Mouse (Mus musculus) MEL (cell line): ENCODE measurements around the gene Pde8b. TPM values are rescaled to one million over a fixed set of nuclear protein-coding genes. Genes with fewer than 3 reads are reported as not detected.

ENCODE experiments used
- DNase-seq: peaks from one replicate; pipeline ENCODE4 v3.0.0; 2011; ENCODE audit warnings: low read depth, low spot score
- H3K27ac ChIP-seq: 2 replicates; pipeline ENCODE4 v1.5.1; 2012; ENCODE audit warnings: low read depth, mild to moderate bottlenecking, control low read depth, low read length, moderate library complexity; ENCODE audit not compliant: control insufficient read depth
- H3K27me3 ChIP-seq, 2 experiments: fragments of 150-350 bp in 1 of 2; sonication (generic) in 1 of 2; 2 replicates each; pipeline ENCODE4 v1.6.1; 2012; ENCODE audit warnings: low read length in 2 of 2, mild to moderate bottlenecking in 2 of 2, improper control_type of control experiment in 1 of 2, moderate library complexity in 1 of 2; ENCODE audit not compliant: insufficient read depth in 2 of 2, control insufficient read depth in 1 of 2
- H3K36me3 ChIP-seq, 2 experiments: 2 replicates each; pipeline ENCODE4 v1.6.1; 2012 to 2014; ENCODE audit warnings: low read length in 2 of 2, improper control_type of control experiment in 1 of 2, inconsistent platforms in 1 of 2, mild to moderate bottlenecking in 1 of 2; ENCODE audit not compliant: insufficient read depth in 2 of 2, control insufficient read depth in 1 of 2
- H3K4me1 ChIP-seq, 2 experiments: fragments of 150-350 bp in 1 of 2; sonication (generic) in 1 of 2; 2 replicates each; pipeline ENCODE4 v1.6.1; 2012; ENCODE audit warnings: low read length in 2 of 2, improper control_type of control experiment in 1 of 2, mild to moderate bottlenecking in 1 of 2; ENCODE audit not compliant: insufficient read depth in 2 of 2, control insufficient read depth in 1 of 2
- H3K4me3 ChIP-seq, 2 experiments: fragments of 150-350 bp in 1 of 2; sonication (generic) in 1 of 2; 2 replicates each; pipeline ENCODE4 v1.5.1; 2012; ENCODE audit warnings: low read depth in 2 of 2, low read length in 2 of 2, mild to moderate bottlenecking in 2 of 2, moderate library complexity in 2 of 2, control low read depth in 1 of 2, improper control_type of control experiment in 1 of 2; ENCODE audit not compliant: control insufficient read depth in 1 of 2, insufficient read depth in 1 of 2
- H3K79me2 ChIP-seq: 2 replicates; pipeline ENCODE4 v1.6.1; 2012; ENCODE audit warnings: mild to moderate bottlenecking, low read length, moderate library complexity; ENCODE audit not compliant: control insufficient read depth, poor library complexity, insufficient read depth
- H3K9ac ChIP-seq: 2 replicates; pipeline ENCODE4 v1.6.1; 2012; ENCODE audit warnings: low read depth, mild to moderate bottlenecking, control low read depth, low read length, moderate library complexity; ENCODE audit not compliant: control insufficient read depth, poor library complexity, severe bottlenecking
- H3K9me3 ChIP-seq: fragments of 150-350 bp; sonication (generic); replicated peaks from 2 replicates; pipeline ENCODE4 v1.6.1; 2012; ENCODE audit warnings: mild to moderate bottlenecking, low read length, improper control_type of control experiment, moderate library complexity; ENCODE audit not compliant: insufficient read depth
- CHD1 ChIP-seq: IDR thresholded peaks from 2 replicates; pipeline ENCODE4 v1.6.1; 2012; ENCODE audit warnings: low read depth, mild to moderate bottlenecking, inconsistent platforms, low read length, improper control_type of control experiment
- CHD2 ChIP-seq: IDR thresholded peaks from 2 replicates; pipeline ENCODE4 v1.6.1; 2011; ENCODE audit warnings: low read length, improper control_type of control experiment
- CTCF ChIP-seq, 3 experiments: IDR thresholded peaks in 2 of 3; conservative IDR thresholded peaks in 1 of 3; 2 replicates each; pipeline ENCODE4 v1.5.1; 2011 to 2012; ENCODE audit warnings: low read length in 3 of 3, low read depth in 2 of 3, mild to moderate bottlenecking in 2 of 3, improper control_type of control experiment in 1 of 3, inconsistent platforms in 1 of 3, mixed read lengths in 1 of 3, moderate library complexity in 1 of 3; ENCODE audit not compliant: control insufficient read depth in 1 of 3, insufficient read depth in 1 of 3, poor library complexity in 1 of 3, severe bottlenecking in 1 of 3
- E2F4 ChIP-seq: IDR thresholded peaks from 2 replicates; pipeline ENCODE4 v1.6.1; 2011; ENCODE audit warnings: low read depth, low read length, improper control_type of control experiment, borderline replicate concordance
- ELF1 ChIP-seq: IDR thresholded peaks from 2 replicates; pipeline ENCODE4 v1.6.1; 2014; ENCODE audit warnings: low read depth, mild to moderate bottlenecking, inconsistent platforms, low read length, improper control_type of control experiment, moderate library complexity
- EP300 ChIP-seq, 2 experiments: IDR thresholded peaks; 2 replicates each; pipeline ENCODE4 v1.6.1; 2011; ENCODE audit warnings: improper control_type of control experiment in 2 of 2, low read length in 2 of 2, low read depth in 1 of 2, mild to moderate bottlenecking in 1 of 2
- ETS1 ChIP-seq: IDR thresholded peaks from 2 replicates; pipeline ENCODE4 v1.6.1; 2012; ENCODE audit warnings: low read depth, mild to moderate bottlenecking, inconsistent platforms, low read length, improper control_type of control experiment, moderate library complexity
- GABPA ChIP-seq: IDR thresholded peaks from 2 replicates; pipeline ENCODE4 v1.6.1; 2012; ENCODE audit warnings: low read depth, mild to moderate bottlenecking, inconsistent platforms, low read length, improper control_type of control experiment, moderate library complexity
- GATA1 ChIP-seq: IDR thresholded peaks from 2 replicates; pipeline ENCODE4 v1.6.1; 2011; ENCODE audit warnings: low read depth, low read length, improper control_type of control experiment
- HCFC1 ChIP-seq: IDR thresholded peaks from 2 replicates; pipeline ENCODE4 v1.6.1; 2012; ENCODE audit warnings: low read depth, mild to moderate bottlenecking, inconsistent platforms, low read length, improper control_type of control experiment, moderate library complexity
- KAT2A ChIP-seq: conservative IDR thresholded peaks from 2 replicates; pipeline ENCODE4 v1.6.1; 2012; ENCODE audit warnings: low read depth, low read length, improper control_type of control experiment, inconsistent platforms
- MAFK ChIP-seq: IDR thresholded peaks from 2 replicates; pipeline ENCODE4 v1.6.1; 2011; ENCODE audit warnings: low read depth, mild to moderate bottlenecking, low read length, improper control_type of control experiment, borderline replicate concordance
- MAX ChIP-seq: IDR thresholded peaks from 2 replicates; pipeline ENCODE4 v1.6.1; 2011; ENCODE audit warnings: low read length, improper control_type of control experiment
- MAZ ChIP-seq: IDR thresholded peaks from 2 replicates; pipeline ENCODE4 v1.6.1; 2012; ENCODE audit warnings: low read depth, mild to moderate bottlenecking, inconsistent platforms, low read length, improper control_type of control experiment
- MEF2A ChIP-seq: IDR thresholded peaks from 2 replicates; pipeline ENCODE4 v1.6.1; 2014; ENCODE audit warnings: low read depth, mild to moderate bottlenecking, inconsistent platforms, low read length, improper control_type of control experiment; ENCODE audit not compliant: poor library complexity, insufficient replicate concordance, severe bottlenecking; ENCODE audit errors: extremely low read depth
- MXI1 ChIP-seq: IDR thresholded peaks from 2 replicates; pipeline ENCODE4 v1.6.1; 2011; ENCODE audit warnings: mild to moderate bottlenecking, low read depth, low read length, improper control_type of control experiment
- MYB ChIP-seq: IDR thresholded peaks from 2 replicates; pipeline ENCODE4 v1.6.1; 2011; ENCODE audit warnings: mild to moderate bottlenecking, low read depth, low read length, improper control_type of control experiment
- NELFE ChIP-seq: IDR thresholded peaks from 2 replicates; pipeline ENCODE4 v1.6.1; 2011; ENCODE audit warnings: low read depth, low read length, improper control_type of control experiment
- NRF1 ChIP-seq: IDR thresholded peaks from 2 replicates; pipeline ENCODE4 v1.6.1; 2014; ENCODE audit warnings: low read depth, mild to moderate bottlenecking, inconsistent platforms, low read length, improper control_type of control experiment, moderate library complexity; ENCODE audit not compliant: poor library complexity, insufficient read depth, severe bottlenecking
- POLR2A ChIP-seq, 2 experiments: IDR thresholded peaks; 2 replicates each; pipeline ENCODE4 v1.6.1; 2011 to 2012; ENCODE audit warnings: low read length in 2 of 2, mild to moderate bottlenecking in 2 of 2, control low read depth in 1 of 2, improper control_type of control experiment in 1 of 2, low read depth in 1 of 2, moderate library complexity in 1 of 2; ENCODE audit not compliant: control insufficient read depth in 1 of 2, insufficient read depth in 1 of 2, poor library complexity in 1 of 2
- POLR2AphosphoS2 ChIP-seq: IDR thresholded peaks from 2 replicates; pipeline ENCODE4 v1.6.1; 2011; ENCODE audit warnings: low read length, improper control_type of control experiment
- POLR2AphosphoS5 ChIP-seq: IDR thresholded peaks from 2 replicates; pipeline ENCODE4 v1.6.1; 2012; ENCODE audit warnings: low read depth, borderline replicate concordance, mild to moderate bottlenecking, inconsistent platforms, low read length, moderate library complexity, mixed read lengths
- RAD21 ChIP-seq: IDR thresholded peaks from 2 replicates; pipeline ENCODE4 v1.6.1; 2011; ENCODE audit warnings: mild to moderate bottlenecking, low read depth, low read length, improper control_type of control experiment
- RCOR1 ChIP-seq: IDR thresholded peaks from 2 replicates; pipeline ENCODE4 v1.6.1; 2012; ENCODE audit warnings: low read depth, mild to moderate bottlenecking, inconsistent platforms, low read length, improper control_type of control experiment
- SIN3A ChIP-seq: IDR thresholded peaks from 2 replicates; pipeline ENCODE4 v1.6.1; 2012; ENCODE audit warnings: low read length, improper control_type of control experiment, inconsistent platforms
- SMC3 ChIP-seq: IDR thresholded peaks from 2 replicates; pipeline ENCODE4 v1.6.1; 2011; ENCODE audit warnings: low read depth, low read length, improper control_type of control experiment
- TAL1 ChIP-seq: IDR thresholded peaks from 2 replicates; pipeline ENCODE4 v1.6.1; 2012; ENCODE audit warnings: mild to moderate bottlenecking, inconsistent platforms, low read length, moderate library complexity, mixed read lengths
- TCF12 ChIP-seq: IDR thresholded peaks from 2 replicates; pipeline ENCODE4 v1.6.1; 2014; ENCODE audit warnings: low read depth, mild to moderate bottlenecking, inconsistent platforms, low read length, improper control_type of control experiment, moderate library complexity
- UBTF ChIP-seq: IDR thresholded peaks from 2 replicates; pipeline ENCODE4 v1.6.1; 2012; ENCODE audit warnings: low read depth, mild to moderate bottlenecking, inconsistent platforms, low read length, improper control_type of control experiment, moderate library complexity, borderline replicate concordance; ENCODE audit not compliant: insufficient read depth
- USF2 ChIP-seq, 2 experiments: IDR thresholded peaks; 2 replicates each; pipeline ENCODE4 v1.6.1; 2011 to 2012; ENCODE audit warnings: improper control_type of control experiment in 2 of 2, low read length in 2 of 2, borderline replicate concordance in 1 of 2, inconsistent platforms in 1 of 2, low read depth in 1 of 2, mild to moderate bottlenecking in 1 of 2; ENCODE audit not compliant: insufficient read depth in 1 of 2
- ZC3H11A ChIP-seq: IDR thresholded peaks from 2 replicates; pipeline ENCODE4 v1.6.1; 2012; ENCODE audit warnings: low read depth, mild to moderate bottlenecking, inconsistent platforms, low read length, improper control_type of control experiment
- ZKSCAN1 ChIP-seq: IDR thresholded peaks from 2 replicates; pipeline ENCODE4 v1.6.1; 2012; ENCODE audit warnings: low read depth, mild to moderate bottlenecking, inconsistent platforms, low read length, improper control_type of control experiment, moderate library complexity
- ZMIZ1 ChIP-seq: IDR thresholded peaks from 2 replicates; pipeline ENCODE4 v1.6.1; 2012; ENCODE audit warnings: low read depth, mild to moderate bottlenecking, inconsistent platforms, low read length, improper control_type of control experiment, moderate library complexity
- ZNF384 ChIP-seq: IDR thresholded peaks from 2 replicates; pipeline ENCODE4 v1.6.1; 2012; ENCODE audit warnings: low read depth, mild to moderate bottlenecking, inconsistent platforms, low read length, improper control_type of control experiment
- polyA plus RNA-seq, 2 experiments: library from polyadenylated mRNA; stranded (reverse) in 1 of 2; unstranded in 1 of 2; fragments of >175 nt in 1 of 2; fragments of >200 nt in 1 of 2; gene quantifications; 2 replicates each; pipeline versions ENCODE4 v1.2.1 to v1.2.4; 2012; ENCODE audit warnings: low replicate concordance in 2 of 2, low read depth in 1 of 2; ENCODE audit not compliant: insufficient read length in 2 of 2, insufficient read depth in 1 of 2, missing spikeins in 1 of 2
- total RNA-seq: library from RNA; depleted of rRNA; stranded (reverse); fragments of 300-350 nt; gene quantifications from 2 replicates; pipeline ENCODE4 v1.2.3, GENCODE M21; 2012

Gene Pde8b
- total and polyA plus RNA-seq, 3 experiments, result 0.04 to 0.40 TPM; not detected in 1

DNA sequence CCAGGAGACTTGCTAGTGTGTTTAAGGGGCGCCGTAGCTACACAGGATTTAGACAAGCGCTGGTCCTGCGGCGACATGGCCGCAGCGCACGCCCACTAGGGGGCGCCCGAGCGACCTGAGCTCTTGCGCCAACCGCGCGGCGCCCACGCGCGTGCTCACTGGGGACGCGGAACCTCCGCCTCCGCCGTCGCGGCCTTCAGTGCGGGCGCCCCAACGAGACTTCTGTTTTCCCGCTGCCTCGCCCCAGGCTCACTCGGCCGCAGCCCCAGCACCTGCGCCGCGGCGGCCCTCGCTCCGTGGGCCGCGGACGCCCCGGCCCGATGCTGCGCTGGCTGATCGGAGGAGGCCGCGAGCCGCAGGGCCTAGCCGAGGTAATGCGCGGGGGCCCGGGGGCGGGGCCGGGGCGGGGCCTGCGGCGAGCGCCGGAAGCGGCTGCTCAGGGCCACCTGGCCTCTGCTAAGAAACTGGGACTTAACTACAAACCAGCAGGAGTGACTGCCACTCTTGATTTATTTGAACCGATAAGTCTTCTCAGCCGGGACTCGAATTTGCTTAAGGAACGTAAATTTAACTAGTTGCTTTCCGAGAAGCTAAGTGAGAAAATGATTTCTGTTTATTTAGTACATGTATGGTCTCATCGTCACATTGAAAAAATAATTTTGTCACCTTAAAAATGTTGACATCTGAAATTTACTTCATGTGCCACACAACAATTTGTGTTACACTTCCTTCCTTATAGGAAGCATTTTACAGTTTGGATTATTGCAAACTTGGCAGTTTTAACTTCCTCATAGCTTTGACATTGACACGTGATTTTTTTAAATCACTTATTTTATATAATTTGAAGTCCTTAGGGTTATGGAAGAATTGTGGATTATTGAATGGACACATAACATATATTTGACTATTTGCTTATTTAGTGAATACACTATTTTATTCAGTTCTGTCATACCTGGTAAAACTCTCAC lies 273.6 kb downstream of the Pde8b start, which contains the start of gene Wdr41:
Gene Wdr41 (plus strand): TSS at position 126 of the 968 bp plus-strand sequence.
- DNase-seq, result peak; percentile 95
- Histone ChIP-seq H3K27me3 (peaks cover 0 to 1% of the 10 kb centered on the region in 2 experiments), H3K4me3 (peak within 1 kb of the TSS; percentile 76 to 82), H3K27ac (peak within 1 kb of the TSS; percentile 91), H3K9me3 (no peaks in the 10 kb centered on the region), H3K9ac (peak within 1 kb of the TSS; percentile 98), H3K79me2 (peaks cover 3% of the 10 kb centered on the region), H3K36me3 (peaks cover 0 to 8% of the 10 kb centered on the region in 2 experiments; a peak in 2 of 4 replicates), H3K4me1 (0 out of 4 replicates have a peak, but pooled peaks cover 0 to 5% of the 10 kb centered on the region in 2 experiments)
- TF ChIP-seq GABPA, result no peak
- no peak for TF ChIP-seq MEF2A
- TF ChIP-seq POLR2A (IDR thresholded peaks at IDR 0.05; ENCODE audit: control insufficient read depth in 1 of 2, insufficient read depth in 1 of 2, low read depth in 1 of 2, low read length in 2 of 2, poor library complexity in 1 of 2), result peak; percentile 66 to 74
- TF ChIP-seq GATA1, result no peak
- no peak for TF ChIP-seq POLR2AphosphoS5
- 0 out of 2 replicates have a peak, but pooled peaks have one; percentile 36 for TF ChIP-seq UBTF
- peak; percentile 87 for TF ChIP-seq MAFK
- no peak for TF ChIP-seq CHD2
- TF ChIP-seq KAT2A, result no peak; the same call in 1 of the 2 replicates
- TF ChIP-seq MAZ, result peak; percentile 25; the same call in 1 of the 2 replicates
- no peak for TF ChIP-seq E2F4
- TF ChIP-seq POLR2AphosphoS2, result no peak
- TF ChIP-seq MAX, result peak; percentile 42
- no peak for TF ChIP-seq ZMIZ1
- peak; percentile 79 for TF ChIP-seq NRF1
- TF ChIP-seq HCFC1, result no peak; the same call in 1 of the 2 replicates
- TF ChIP-seq TCF12, result peak; percentile 46; the same call in 1 of the 2 replicates
- peak; percentile 18 for TF ChIP-seq RAD21
- TF ChIP-seq ZKSCAN1, result no peak
- no peak for TF ChIP-seq MYB
- TF ChIP-seq MXI1, result peak; percentile 8; the same call in 1 of the 2 replicates
- TF ChIP-seq ELF1, result no peak
- no peak for TF ChIP-seq TAL1
- TF ChIP-seq RCOR1, result no peak
- TF ChIP-seq SIN3A, result peak; percentile 45; the same call in 1 of the 2 replicates
- no peak for TF ChIP-seq ZNF384
- no peak for TF ChIP-seq USF2 (IDR thresholded peaks at IDR 0.05; ENCODE audit: borderline replicate concordance in 1 of 2, insufficient read depth in 1 of 2, low read depth in 1 of 2, low read length in 2 of 2)
- TF ChIP-seq CHD1, result no peak
- TF ChIP-seq EP300 (IDR thresholded peaks at IDR 0.05; ENCODE audit: low read depth in 1 of 2, low read length in 2 of 2), result no peak; a peak in 1 of 4 replicates
- no peak for TF ChIP-seq ZC3H11A
- peak; percentile 59 for TF ChIP-seq SMC3
- TF ChIP-seq CTCF (IDR thresholded peaks at IDR 0.05 in 2 of 3, conservative IDR thresholded peaks at IDR 0.05 in 1 of 3; ENCODE audit: control insufficient read depth in 1 of 3, insufficient read depth in 1 of 3, low read depth in 2 of 3, low read length in 3 of 3, poor library complexity in 1 of 3, severe bottlenecking in 1 of 3), result peak; percentile 70 to 95 (median 82)
- TF ChIP-seq ETS1, result peak; percentile 77
- TF ChIP-seq NELFE, result peak; percentile 64
